Mouse (Mus musculus) cortical plate, adult 2 months (tissue): ENCODE data around the gene Prss36.
A peak's percentile ranks its signal among the peaks of the same experiment; 100 is the strongest.

Source experiments
- CTCF ChIP-seq: fragments of 200-500 bp; IDR thresholded peaks from 2 replicates; pipeline ENCODE4 v1.5.1; 2011; ENCODE audit warnings: mild to moderate bottlenecking, control low read depth, low read length; ENCODE audit not compliant: insufficient read depth; ENCODE audit errors: extremely low read depth
- POLR2A ChIP-seq: fragments of 200-500 bp; IDR thresholded peaks from 2 replicates; pipeline ENCODE4 v1.6.1; 2011; ENCODE audit warnings: mild to moderate bottlenecking, low read length, control low read depth; ENCODE audit not compliant: insufficient read depth; ENCODE audit errors: extremely low read depth

DNA sequence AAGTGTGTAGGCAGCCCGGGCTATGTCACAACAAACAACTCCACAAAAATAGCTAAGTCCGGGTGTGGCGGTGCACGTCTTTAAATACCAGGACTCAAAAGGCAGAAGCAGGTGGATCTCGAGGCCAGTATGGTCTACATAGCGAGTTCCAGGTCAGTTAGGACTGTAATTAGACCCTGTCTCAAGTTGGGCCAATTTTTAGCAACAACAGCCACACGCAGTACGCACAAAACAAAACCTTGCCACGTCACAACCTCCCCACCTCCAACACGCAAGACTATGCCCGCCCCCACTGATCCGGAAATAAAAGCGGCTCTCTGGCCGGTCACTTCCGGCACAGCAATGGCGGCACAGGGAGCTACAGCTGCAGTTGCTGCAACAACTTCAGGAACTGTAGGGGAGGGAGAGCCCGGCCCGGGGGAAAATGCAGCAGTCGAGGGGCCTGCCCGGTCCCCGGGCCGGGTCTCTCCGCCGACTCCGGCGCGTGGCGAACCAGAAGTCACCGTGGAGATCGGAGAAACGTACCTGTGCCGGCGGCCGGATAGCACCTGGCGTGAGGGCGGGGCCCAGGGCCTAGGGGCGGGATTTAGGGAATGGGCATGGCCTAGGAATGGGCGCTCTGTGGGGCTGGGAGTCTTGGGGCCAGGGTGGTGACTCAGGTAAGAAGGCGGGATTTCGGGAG lies 34.2 kb downstream of the Prss36 start, which contains the start of gene Kat8:
- TF ChIP-seq POLR2A (peak; percentile 89), CTCF (no peak)
